Mouse (Mus musculus): ENCODE results near the gene Prpf38b.
"Not testable (repeated sequence)": the region's sequence is repeated elsewhere in the genome, so short reads cannot be mapped to it uniquely, and the experiment has no call there.

Prpf38b gene

DNA sequence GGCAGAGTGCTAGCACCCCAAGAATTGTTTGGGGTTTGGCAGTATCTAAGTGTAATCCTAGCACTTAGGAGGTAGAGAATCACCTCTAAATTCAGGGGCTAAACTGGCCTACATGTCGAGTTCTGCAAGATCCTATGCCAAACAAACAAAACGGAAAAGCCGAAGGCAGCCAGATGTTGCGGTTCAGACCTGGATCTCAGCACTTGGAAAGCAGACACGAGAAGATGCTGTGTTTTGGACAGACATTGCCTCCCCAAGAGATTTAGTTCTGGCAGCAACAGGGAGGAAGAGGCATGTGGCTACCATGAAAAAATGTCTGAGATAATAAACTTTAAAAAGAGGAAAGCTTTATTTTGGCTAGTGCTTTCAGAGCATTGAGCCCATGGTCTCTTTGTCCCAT lies 10.8 kb downstream of the Prpf38b start:
- DNase-seq (ENCODE audit: low spot score): no peak

DNA sequence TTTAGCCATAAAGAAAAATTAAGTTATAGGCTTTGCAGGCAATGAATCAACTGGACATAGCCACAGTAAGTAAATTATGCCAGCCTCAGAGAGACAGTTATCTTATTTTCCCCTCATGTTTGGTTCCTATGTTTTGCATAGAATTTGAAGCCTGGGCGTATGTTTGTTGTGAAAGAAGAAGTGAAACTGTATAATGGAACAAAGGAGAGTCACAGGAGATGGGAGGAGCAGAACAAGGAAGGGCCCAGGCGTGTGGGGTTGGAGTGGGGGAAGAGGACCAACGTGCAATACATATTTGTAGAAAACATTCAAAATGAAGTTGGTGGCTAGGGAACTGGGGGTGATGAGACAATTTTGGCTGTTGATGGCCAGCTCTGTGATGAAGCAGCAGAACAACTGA lies 11.4 kb downstream of the Prpf38b start:
- DNase-seq (ENCODE audit: low spot score): no peak

DNA sequence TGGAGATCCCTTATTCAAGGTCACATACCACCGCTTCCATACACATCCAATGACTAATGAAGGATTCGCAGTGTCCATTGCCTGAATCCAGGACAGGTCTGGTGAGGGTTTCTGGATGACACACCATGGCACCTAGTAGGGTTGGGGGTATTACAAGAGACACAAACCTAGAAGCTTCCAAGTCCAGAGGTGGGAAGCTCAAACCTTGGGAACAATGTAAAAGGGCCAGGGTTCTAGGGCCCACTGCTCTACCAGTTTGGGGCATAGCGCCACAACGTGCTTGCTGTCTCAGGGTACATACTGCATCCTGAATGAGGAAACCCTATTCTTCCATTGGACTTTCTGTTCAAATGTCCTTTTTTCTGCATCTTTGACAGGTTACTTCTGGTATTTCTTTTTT lies 12.9 kb downstream of the Prpf38b start:
- DNase-seq (ENCODE audit: low spot score): no peak

DNA sequence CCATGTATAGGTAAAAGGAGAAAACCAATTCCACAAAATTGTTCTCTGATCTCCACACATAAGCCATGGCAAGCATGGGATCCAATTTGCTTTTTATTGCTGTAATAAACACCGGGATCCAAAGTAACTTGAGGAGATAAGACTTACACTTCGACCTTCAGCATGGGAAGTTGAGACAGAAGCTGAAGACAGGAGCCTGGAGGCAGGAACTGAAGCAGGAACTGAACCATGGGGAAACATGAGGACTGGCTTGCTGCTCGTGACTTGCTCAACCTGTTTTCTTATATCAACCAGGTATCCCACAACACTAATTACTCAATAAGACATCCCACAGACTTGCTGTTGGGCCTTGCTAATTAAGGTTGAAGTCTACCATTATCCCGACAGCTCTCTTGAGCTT lies 18.6 kb downstream of the Prpf38b start:
- DNase-seq (ENCODE audit: low spot score): no peak

DNA sequence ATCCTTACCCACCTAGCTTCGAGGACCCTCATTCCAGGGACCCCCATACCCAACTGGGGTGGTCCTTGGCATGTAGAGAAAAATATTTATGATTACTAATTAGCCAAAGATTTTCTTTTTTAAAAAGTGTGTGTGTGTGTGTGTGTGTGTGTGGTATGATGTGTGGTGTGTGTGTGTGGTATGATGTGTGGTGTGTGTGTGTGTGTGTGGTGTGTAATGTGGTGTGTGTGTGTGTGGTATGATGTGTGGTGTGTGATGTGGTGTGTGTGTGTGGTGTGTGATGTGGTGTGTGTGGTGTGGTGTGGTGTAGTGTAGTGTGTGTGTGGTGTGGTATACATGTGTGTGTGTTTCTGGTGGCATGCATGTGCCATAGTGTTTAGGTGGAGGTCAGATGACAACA lies 19.4 kb downstream of the Prpf38b start:
- no peak for DNase-seq (ENCODE audit: low spot score)

DNA sequence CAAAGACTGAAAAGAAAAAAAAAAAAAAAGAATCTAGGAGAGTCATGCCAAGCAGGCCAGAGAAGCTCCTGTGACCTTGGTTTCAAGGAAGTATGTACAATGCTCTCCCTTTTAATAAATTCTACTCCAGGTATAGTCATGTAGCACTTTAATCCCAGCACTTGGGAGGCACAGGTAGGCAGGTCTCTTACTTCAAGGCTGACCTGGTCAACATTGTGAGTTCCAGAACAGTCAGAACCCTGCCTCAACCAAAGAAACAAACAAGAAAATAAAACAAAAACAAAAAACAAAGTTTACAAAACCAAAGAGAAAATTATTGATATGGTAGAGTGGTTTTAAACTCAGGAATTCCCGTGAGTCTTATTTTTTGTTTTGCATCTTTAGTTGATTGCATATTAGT lies 21.6 kb downstream of the Prpf38b start, which contains the start of gene Fndc7:
TSS of gene Fndc7 (minus strand) at position 101 of the 400 bp plus-strand sequence.
- DNase-seq (ENCODE audit: low spot score): no peak

DNA sequence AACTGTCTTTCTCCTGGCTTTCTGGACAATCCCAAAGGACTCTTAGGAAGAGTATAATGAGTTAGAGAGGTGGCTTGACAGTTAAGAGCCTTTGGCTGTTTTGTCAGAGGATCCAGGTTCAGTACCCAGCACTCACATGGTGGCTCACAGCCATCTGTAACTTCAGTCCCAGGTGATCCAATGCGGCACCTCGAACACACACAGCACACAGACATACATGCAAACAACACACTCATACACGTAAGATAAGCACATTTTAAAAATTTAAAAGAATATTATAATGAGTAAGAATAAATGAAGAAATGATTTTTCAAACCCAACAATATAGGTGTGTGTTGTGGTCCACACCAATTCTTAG lies 23.9 kb downstream of the Prpf38b start:
- no peak for DNase-seq (ENCODE audit: low spot score)

DNA sequence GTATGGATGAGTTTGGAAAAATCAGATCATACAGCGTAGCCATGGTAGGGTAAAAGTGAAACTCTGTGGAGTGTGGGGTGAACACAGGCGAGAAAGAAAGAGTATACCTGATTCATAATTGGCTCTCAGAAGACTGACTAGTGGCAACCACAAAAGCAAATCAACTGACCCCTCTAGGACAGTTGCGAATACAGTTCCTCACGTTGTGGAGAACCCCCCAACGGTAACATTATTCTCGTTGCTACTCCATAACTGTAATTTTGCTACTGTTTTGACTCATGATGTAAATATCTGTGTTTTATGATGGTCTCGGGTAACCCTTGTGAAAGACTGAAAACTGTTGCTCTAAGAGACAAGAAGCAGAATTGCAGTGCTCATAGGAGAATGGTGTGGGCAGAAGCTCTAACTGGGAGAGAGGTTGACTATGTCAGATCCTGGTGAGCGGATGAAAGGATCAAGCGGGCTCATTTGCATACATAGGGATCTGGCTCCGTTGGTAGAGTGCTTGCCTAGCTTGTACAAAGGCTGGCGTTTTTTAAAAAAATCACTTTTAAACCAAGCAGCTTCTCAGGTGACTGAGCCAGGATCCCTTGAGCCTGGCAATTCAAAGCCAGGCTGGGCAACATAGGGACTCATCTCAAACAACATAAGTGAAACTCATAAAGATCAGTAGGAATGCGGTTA lies 24.5 kb downstream of the Prpf38b start:
- no peak for DNase-seq (ENCODE audit: low spot score)

DNA sequence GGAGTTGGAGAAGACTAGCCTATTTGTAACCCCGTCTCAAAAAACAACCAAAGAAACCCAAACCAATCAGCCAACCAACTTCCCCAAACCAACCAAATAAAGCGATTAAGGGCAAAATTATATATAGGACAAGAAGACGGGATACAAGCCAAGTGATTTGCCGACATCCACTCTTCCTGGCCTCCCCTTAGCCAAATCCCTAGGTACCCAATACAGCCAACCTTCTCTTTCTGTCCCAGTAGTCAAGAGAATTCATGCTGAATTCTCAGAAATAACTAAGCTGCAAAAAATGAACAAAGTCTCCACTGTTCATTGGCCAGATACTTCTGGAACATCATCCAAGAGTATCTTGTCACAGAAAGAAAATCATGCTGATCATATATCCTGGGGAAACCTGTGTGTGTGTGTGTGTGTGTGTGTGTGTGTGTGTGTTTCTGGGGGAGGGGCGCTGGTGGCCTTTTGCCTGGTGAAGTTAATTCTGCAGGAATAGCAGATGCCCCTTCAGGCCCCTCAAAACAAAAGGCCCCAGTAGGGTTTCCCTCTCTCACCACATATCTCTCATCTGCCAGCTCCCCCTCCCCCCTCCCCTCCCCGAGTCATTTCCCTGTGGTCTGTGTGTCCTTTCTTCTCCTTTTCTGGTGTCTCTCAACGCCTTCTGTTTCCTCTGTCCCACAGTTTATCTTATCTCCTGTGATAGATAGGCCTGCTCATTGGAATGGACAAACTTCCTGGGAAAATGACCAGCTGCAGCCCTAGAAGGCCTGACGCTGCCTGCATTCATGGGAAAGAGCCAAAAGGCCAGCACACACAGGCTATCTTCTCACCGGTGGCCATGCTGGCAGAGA lies 25.6 kb downstream of the Prpf38b start:
- DNase-seq (ENCODE audit: low spot score): peak; percentile 60

DNA sequence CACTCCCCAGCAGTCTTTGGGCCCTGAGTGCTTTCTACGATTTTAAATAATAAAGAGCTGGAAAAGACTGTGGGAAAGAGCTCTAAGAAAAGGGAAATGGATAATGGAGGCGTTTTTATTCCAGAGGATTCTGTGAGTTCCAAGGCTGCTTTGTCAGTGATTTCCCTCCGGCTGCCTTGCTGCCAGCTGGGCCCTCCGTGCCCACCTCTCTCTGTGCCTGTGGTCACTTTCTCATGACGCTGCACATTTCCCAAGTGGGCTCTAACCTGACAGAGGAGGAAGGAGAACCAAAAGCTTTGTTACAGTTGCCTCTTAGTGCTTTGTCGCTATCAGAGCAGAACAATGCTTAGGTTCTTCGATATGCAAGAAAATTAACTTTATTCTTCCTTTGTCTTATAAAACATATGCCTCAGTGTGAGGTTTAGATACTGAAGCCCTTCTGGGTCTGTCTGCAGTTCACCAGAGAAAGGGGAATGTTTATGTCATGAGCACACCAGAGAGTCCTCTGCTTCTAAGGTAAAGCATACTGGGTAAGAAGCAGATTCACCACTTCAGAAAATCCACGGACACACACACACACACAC lies 26.7 kb downstream of the Prpf38b start:
- DNase-seq (ENCODE audit: low spot score): no peak

DNA sequence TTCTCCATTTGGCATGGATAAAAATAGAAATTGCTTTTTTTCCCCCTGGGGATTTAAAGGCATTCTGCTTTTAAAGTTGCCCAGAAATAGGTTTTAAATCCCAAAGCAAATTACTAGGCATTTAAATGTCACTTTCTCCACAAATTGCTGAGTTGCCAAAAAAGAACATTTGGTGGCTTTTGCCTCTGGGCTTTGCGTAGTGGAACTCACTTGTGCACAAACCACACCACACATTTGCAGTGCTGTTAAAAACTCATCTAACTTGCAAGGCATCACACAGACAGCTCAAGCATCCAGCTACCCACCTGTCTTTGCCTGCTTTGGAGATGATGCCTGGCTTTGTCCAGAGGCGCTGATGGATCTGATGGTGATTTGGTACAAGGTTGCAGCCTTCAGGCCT lies 28.5 kb downstream of the Prpf38b start:
- DNase-seq (ENCODE audit: low spot score): no peak

DNA sequence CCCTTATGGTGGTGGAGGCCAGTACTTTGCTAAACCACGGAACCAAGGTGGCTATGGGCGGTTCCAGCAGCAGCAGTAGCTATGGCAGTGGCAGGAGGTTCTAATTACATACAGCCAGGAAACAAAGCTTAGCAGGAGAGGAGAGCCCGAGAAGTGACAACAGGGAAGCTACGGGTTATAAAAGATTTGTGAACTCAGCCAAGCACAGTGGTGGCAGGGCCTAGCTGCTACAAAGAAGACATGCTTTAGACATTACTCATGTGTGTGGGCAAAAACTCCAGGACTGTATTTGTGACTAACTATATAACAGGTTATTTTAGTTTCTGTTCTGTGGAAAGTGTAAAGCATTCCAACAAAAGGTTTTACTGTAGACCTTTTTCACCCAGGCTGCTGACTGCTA lies 29.7 kb downstream of the Prpf38b start:
- DNase-seq (ENCODE audit: low spot score): not testable (repeated sequence)

DNA sequence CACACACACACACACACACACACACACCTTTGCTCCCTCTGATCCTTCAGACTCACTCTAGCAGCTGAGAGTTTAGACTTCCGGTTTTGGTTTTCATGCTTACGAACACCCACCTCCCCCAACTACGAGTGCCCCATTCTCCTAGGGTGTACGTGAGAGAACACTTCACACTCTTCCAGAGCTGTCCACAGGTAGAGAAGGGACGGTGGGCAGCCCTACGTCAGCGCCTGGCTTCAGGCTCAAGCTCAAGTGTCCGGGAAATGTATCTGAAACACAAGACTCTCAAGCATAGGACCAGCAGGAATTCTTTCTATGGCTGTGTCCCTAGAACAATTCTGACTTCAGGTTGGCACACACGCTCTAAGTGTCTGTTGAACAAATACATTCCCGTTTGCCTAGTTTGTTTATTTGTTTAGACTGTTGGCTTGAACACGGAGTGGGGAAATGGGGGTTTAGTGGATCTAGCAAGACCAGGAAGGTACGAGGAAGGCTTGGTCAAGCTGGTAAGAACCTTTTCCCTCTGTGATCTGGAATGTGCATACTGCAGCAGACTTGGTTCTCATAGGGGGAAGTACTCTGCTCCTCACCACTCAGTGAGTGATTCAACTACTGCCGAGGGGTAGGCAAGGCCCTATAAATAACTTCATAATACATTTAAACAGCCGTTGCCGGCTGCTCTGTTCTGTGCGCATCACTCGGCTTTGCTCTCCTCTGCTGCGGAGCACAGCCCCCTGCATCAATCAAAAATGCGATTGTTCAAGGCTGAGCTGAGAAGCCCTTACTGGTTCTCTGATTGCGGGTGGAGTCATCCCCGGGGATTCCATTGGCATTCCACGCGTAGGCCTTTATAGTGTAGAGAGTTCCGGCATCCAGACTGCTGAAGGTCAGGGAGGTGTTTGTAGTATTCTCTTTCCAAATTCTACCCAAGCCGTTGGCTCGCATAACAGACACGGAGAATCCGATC lies 30.7 kb downstream of the Prpf38b start:
- peak; percentile 38 for DNase-seq (ENCODE audit: low spot score)

DNA sequence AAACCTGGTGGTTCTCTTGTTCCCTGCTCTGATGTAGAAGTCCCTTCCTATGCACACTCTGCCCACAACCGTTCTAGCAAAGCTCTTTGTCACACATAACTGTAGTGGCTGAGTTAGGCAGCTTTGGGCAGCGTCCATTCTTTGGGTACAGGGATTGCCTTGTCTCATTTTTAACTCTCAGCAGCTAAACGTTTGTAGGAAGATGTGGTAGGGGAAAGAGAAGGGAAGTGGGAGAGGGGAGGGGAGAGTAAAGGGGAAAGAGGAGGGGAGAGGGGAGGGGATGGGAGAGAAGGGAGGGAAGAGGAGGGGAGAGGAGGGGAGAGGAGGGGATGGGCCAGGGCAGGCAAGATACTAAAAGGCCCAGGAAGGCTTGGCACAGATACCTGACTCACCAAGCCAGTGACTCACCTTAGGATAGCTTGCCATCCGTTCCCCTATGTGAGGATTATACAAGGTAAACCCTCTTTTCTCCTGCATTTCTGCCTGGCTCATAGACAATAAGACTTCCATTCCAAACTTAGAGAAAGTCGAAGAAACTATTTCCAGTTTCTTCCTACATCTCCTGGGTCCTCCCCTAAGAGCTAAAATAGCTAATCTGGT lies 31.6 kb downstream of the Prpf38b start:
- DNase-seq (ENCODE audit: low spot score): no peak

DNA sequence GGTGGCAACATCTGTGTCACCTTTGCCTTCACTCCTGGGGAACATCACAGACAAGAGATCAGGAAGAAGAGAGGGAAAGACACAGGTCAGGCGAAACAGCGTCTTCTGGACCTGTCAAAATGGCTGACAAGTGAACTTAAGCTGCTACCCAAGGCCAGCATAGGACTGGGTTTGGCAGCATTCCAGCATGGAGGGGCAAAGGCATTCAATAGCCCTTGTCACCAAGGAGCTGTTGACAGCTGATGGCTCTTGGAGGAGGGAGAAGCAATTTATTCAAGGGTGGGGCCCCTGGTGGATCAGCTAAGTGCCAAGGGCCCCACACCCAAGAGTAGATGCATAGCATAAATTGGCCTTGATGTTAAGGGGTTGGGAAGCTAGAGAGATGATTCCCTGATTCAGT lies 32.4 kb downstream of the Prpf38b start:
- DNase-seq (ENCODE audit: low spot score): no peak

DNA sequence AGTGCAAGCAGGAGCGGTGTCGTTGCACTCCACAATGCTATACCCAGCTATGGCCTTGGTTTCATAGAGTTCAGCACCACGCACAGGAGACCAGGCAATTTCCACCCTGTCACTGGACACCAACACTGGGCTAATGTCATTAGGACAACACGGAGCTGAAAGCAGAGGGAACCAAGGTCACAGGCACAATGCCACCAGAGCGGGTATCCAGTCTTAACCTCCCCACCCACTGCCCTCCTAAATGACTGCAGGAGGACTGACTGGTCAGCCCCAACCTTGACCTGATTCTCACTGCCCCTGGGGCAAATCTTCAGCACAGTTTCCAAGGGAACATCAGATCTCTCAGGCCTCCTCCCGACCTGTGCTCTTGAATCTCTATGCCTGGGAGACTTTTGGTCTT lies 40.9 kb downstream of the Prpf38b start:
- DNase-seq (ENCODE audit: low spot score): no peak

DNA sequence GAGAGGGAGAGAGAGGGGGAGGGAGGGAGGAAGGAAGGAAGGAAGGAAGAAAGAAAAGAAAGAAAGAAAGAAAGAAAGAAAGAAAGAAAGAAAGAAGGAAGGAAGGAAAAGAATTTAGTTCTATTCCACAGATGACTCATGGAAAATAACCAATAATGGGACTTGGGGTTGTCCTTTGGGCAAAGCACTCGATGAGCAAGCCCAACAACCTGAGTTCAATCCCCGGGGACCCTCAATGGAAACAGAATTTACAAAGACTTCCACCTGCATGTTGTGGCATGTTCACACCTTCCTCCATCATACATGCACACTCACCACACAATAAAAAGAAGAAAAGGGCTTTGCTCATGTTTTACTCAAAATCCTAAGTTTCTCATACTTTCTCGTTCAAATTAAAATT lies 44.1 kb downstream of the Prpf38b start:
- no peak for DNase-seq (ENCODE audit: low spot score)

DNA sequence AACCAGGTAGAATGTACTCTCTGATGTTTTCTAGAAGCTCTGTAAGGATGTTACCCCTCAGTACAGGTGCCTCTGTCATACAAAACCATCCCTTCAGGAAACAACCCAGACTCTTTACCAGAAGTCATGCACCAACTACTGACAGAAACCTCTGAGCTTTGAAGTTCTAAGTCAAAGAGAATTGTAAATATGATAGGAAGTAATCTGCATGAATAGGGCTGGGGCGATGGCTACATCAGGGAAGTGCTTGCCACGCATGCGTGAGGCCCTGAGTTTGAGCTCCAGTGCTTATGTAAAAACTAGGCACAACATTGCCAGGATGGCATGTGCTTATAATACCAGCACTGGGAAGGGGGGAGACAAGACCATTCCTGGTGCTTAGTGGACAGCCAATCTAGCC lies 45.9 kb downstream of the Prpf38b start:
- DNase-seq (ENCODE audit: low spot score): no peak

DNA sequence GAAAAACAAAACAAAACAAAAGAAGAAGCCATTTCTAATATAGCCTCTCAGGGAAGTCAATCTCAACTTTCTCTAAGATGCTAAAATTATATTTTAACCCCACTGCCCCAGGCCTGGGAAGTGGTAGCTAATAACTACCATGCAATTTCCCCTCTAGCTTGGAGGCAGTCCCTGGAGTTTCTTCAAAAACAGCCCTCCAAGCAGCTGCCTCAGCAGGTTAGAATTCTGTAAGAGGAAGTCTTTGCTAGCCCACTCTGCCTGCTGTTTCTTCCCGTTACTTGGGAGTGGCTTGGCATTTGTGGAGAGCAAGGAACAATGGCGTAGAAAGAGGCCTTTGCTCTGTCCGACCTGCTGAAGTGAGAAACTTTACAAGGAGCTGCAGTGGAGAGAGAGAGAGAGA lies 46.4 kb downstream of the Prpf38b start:
- no peak for DNase-seq (ENCODE audit: low spot score)

DNA sequence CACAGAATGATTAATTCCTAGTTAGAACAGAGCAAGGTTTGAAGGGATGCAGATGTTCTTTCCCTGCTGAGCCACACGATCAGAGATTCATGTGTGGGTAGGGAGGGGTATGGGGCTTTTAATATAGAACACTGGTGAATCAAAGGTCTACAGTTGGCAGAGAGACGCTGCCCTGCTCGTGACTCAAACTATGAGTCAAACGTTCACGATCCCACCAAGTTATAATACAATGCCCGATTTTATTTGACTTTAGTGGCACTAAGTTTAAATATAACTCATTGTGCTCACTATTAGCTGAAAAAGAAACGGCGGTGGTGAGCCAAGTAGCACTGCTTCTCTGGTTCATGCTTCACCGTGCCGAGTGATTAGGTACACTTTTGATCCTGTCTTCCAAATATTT lies 48.4 kb downstream of the Prpf38b start:
- no peak for DNase-seq (ENCODE audit: low spot score)

DNA sequence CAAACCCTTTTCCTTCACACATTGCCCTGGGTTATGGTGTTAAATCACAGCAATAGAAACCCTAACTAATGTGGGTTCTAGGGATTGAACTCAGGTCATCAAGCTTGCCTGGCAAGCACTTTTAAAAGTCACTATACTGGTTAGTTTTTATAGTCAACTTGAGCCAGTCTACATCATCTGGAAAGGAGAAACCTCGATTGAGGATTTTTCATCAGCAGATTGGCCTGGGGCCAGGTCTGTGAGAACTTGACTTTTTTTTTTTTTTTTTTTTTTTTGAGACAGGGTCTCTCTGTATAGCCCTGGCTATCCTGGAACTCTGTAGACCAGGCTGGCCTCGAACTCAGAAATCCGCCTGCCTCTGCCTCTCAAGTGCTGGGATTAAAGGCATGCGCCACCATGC lies 49.2 kb downstream of the Prpf38b start:
- DNase-seq (ENCODE audit: low spot score): not testable (repeated sequence)

DNA sequence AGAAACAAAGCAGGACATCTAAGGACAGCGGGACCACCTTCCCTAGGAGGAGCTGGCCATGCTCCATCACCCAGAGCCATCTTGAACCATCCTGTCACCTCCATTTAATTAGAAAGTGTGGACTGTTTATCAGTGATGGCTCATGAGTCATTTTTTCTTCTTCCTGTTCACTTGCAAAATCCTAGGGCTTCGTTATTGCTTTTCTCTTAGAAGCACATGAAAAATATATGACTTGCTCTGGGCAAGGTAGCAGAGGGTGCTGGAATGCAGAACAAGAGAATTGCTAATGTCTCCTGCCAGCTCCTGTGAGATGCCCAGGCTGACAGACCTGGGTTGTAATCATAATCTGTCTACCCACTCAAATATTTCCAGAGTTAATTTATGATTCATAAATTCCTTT lies 50.7 kb downstream of the Prpf38b start:
- no peak for DNase-seq (ENCODE audit: low spot score)
